Mouse (Mus musculus): ENCODE measurements at regions not wholly inside any gene's neighbourhood (a gene's known extent, or its start where the extent isn't known, plus 50 kb on each side); places are given as distances from the start of the nearest gene placed in this dataset.
"Not testable (repeated sequence)": the region's sequence is repeated elsewhere in the genome, so short reads cannot be mapped to it uniquely, and the experiment has no call there.

DNA sequence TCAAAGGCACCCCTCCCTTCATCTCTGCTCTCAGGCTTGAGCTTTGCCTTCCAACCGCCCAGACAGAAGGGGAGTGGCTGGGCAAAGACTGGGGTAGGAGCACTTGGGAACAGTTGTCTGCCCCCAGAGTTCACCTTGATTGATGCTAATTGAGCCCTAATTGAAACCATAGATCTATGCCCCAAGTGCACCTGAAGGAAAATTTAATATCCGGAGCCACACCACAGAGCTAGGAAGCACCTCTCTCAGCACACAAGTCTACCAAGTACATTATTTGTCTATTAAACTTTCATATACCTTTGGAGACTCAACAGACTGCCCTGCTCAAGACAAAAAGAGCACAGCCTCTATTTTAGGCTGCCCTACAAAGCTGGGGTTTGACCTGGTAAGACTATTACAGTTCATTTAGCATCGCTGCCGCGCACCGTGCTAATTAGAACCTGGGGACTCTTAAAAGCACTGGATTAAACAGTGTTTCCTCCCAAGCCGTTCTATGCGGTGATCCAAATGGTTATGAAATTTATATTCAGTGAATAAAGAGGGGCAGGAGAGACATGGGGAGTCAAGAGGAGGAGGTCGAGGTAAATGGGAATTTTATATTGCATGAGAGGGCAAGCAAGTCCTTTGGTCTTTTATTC is 229.8 kb downstream of the Utp18 start:
- WGBS: 84% methylated on average over 9 of the region's 9 CpGs
- DNase-seq (ENCODE audit: low read depth, low spot score): no peak

GRCm38 (mm10) chr11:93653401-93653800 is 232.2 kb downstream of the Utp18 start:
- 64% methylated on average over 3 of the region's 3 CpGs for WGBS
- DNase-seq (ENCODE audit: low read depth, low spot score): no peak

DNA sequence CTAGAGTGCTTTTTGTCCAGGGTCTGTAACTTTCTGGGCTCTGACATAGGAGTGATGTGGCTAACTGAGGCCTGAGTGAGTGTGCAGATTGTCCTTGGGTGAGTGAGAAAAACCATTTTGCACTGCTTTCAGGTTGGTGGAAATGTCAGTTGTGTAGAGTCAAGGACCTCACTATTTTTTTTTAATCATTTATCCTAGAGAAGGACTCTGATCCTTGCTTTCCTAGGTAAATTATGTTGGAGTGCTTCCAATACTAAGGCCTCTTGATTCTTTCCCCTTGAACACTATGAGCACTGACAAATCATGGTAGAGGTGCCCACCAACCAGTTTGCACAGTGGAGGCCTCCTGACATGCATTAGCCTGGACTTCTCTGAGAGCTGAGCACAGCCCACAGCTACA is 233.6 kb downstream of the Utp18 start:
- not testable (repeated sequence) for DNase-seq (ENCODE audit: low read depth, low spot score)
